Mouse (Mus musculus): ENCODE results near the gene Kcnv2.

Kcnv2 gene

DNA sequence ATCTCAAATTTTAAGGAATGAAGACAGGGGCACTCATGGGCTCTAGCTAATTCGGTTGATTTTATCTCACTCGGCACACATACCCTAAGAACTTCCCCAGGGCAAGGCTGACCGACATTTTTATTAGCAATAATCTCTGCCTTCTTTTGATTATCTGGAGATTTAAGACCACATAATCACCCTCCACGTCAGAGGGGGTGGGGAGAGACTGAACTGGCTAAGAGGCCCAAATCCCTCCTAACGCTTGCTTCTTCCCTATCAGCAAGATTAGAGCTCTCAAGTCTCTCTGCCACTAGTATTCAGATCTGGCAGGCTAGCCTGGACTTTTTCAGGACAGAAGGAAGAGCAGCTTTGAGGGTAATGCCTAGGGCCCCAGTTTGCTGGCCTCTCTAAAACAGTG is at the start of gene Kcnv2:
Gene Kcnv2 (plus strand): TSS at position 308 of the 400 bp plus-strand sequence.
- CTCF ChIA-PET = no interaction called here
- POLR2A ChIA-PET = interaction anchor here in 1 of 4 experiments (1.2 kb wide), 1 partner anchor 108 kb away, joined by 3 read pairs; the partner anchor contains the start of gene Pum3

DNA sequence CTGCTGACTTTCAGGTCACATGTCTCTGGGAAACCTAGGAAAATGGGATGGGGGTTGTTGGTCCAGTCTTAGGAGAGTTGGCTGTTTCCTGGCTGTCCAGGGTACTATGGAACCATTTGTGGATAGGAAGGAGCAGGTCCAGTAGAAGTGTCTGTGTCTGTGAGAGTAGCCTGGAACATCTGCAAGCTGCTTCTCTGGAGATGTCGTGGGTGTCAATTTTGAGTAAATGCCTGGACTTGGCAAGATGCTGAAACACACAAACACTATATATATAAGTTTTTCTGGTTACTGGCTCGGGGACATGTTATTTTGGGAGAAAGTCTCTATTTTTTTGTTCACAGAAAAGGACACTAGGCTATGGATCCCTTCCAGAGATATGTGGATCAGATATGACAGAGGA is 49.0 kb upstream of the Kcnv2 start:
- POLR2A ChIA-PET = no interaction called here
- CTCF ChIA-PET = no interaction called here

DNA sequence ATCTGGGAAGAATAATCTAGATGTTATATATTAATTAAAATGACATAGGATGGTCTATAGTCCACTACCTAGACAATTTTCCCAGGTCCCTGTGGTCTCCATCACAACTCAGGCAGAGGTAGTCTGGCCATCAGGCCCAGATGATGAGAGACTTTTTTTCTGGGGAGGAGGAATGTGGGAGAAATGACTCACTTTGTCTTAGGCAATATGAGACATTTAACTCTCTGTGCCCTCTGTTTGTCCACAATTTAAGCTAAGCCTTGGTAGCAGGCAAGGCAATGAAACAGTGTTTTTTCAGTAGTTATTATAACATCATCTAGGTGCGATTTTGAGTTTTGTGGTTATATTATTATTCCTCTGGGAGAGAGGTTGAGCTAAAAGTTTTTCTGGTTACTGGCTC is 48.0 kb upstream of the Kcnv2 start:
- ChIA-PET POLR2A (no interaction called here), CTCF (no interaction called here)

GRCm38 (mm10) chr19:27279174-27279573 is 43.2 kb upstream of the Kcnv2 start:
- ChIA-PET POLR2A (no interaction called here), CTCF (no interaction called here)

GRCm38 (mm10) chr19:27310039-27310438 is 12.3 kb upstream of the Kcnv2 start:
- CTCF ChIA-PET = interaction anchor here in 1 of 4 experiments (1.5 kb wide), 1 partner anchor 23 kb away, joined by 3 read pairs; no protein-coding TSS in a partner anchor
- POLR2A ChIA-PET = no interaction called here

GRCm38 (mm10) chr19:27311311-27311710 is 11.1 kb upstream of the Kcnv2 start:
- POLR2A ChIA-PET = no interaction called here
- CTCF ChIA-PET = interaction anchor here in 1 of 4 experiments (1.5 kb wide), 1 partner anchor 22 kb away, joined by 3 read pairs; no protein-coding TSS in a partner anchor

DNA sequence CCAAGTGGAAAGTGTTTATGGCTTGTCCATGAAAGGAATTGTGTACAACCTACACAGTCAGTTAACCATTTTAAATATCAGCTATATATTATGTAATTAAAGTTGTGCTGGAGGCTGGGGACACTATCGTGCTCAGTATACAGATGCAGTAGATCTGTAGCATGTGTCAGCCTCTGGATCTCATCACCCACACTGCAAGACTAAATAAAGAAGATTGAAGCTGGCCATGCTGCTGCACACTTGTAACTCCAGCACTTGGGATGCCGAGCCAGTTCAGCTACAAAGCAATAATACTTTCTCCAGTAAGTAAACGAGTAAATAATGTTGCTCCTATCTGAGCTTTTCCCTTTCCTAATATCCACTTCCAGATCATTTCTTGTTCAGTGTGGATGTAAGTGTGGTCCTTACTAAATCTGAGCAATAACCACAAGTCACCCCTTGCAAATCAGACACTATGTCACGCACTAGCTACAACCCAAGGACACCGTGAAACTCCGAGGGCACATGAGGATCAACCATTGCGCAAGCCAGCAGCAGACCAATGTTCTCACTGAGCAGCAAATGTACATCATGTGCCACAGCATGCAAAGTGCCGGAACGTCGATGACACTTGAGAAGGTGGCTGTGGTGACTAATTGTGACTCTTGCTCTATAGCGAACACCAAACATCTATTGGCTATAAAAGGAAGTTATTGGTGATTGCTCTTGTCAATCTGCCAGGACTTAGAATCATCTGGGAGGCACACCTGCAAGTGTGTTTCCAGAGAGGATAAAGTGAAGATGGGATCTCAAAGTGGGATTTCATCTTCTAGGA is 9.9 kb upstream of the Kcnv2 start:
- CTCF ChIA-PET = no interaction called here

DNA sequence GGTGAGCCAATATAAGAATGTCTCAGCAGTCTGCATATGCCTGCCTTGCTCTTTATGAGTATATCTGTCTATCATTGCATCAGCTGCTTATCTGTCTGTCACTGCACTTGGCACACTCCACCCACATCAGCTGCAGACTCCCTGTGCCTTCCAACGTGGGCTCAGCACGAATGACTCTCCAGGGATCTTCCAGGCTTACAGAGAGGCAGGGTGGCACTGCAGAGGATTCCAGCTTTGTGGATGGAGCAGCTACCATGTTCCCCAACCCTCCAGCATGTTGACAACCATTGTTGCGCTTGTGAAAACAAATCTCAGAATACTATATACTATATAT is 9.3 kb upstream of the Kcnv2 start:
- CTCF ChIA-PET = no interaction called here

More for the DNA sequence above, 9.9 kb upstream of the Kcnv2 start:
- POLR2A ChIA-PET = interaction anchor here in 1 of 4 experiments (0.5 kb wide), 1 partner anchor 152 kb away, joined by 3 read pairs; no protein-coding TSS in a partner anchor

DNA sequence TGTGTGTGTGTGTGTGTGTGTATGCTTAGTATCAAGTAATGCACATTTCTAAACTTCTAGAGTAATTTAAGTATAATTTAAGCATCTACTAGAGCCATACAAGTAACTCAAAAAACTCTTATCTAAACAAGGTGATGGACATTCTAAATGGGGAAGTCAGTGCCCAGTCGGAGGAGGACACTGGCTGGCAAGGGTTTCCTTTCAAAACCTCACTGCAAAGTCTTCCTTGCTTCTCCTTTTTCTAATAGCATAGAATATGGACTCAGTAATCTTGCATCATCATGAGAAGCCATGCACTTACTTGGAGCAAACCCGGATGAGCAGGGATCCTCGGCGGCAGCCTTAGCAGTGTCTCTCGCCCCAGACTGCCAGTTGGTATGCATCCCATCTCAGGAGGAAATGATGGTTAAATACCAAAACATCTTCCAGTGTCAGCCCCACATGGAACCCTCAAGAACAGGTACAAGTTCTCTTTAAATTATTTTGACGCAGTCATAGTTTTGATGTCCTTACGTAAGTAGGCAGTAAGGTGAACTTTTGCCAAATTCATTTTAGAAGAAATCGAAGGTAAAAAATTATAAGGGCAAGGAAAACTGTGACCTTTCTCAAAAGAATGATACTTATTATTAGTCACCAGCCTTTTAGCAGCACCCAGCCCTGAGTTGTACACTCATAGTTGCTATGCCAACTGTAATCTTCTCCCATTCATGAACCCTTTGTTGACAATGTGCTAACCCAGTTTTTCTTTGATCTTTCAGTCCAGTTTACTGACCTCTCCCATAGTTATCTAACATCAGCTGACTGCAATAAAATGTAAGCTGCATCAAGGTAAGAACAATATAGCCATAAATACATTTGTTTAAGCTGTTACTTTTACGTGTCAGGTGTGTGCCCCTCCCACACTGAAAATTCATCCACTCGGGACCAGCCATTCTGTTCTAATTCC is 5.8 kb upstream of the Kcnv2 start:
- CTCF ChIA-PET = interaction anchor here in 1 of 4 experiments (0.6 kb wide), 1 partner anchor 58 kb away, joined by 4 read pairs; no protein-coding TSS in a partner anchor
- POLR2A ChIA-PET = no interaction called here

More for the DNA sequence above, 9.3 kb upstream of the Kcnv2 start:
- POLR2A ChIA-PET = no interaction called here

DNA sequence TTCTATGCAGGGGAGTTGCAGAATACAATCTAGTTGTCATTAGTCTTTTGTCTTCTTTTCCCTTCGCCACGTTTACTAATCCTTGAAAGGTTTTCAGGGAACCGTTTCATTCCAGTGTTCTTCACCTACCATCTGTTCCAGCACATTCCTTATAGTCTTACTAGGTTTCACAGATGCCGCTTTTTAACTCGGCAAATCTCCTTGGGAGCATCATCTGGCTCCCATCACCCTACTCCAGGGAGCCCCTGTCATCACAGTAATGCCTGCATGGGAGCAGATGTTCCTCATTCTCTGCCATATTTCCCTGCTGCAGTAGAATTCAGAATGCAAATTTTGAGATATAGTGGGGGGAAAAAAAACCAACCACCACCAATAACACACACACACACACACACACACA is 5.1 kb upstream of the Kcnv2 start:
- ChIA-PET POLR2A (no interaction called here), CTCF (no interaction called here)

DNA sequence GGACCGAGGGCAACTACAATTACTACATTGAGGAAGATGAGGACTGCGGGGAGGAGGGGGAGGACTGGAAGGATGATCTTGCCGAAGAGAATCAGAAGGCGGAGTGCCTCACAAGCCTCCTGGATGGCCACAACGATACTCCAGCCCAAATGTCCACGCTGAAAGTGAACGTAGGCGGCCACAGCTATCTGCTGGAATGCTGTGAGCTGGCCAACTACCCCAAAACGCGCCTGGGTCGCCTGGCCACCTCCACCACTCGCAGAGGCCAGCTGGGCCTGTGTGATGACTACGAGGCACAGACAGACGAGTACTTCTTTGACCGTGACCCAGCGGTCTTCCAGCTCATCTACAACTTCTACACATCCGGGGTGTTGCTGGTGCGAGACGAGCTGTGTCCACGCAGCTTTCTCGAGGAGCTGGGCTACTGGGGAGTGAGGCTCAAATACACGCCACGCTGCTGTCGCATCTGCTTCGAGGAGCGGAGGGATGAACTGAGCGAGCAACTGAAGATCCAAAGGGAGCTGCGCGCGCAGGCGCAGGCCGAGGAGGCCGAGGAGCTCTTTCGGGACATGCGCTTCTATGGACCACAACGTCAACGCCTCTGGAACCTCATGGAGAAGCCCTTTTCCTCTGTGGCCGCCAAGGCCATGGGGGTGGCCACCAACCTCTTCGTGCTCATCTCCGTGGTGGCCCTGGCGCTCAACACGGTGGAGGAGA is 681 bp downstream of the Kcnv2 start:
- ChIA-PET CTCF (no interaction called here), POLR2A (interaction anchor here in 2 of 4 experiments (0.7 to 1.2 kb wide), 2 partner anchors 107 to 504 kb away, joined by 3 read pairs; partner anchors contain the start of gene Pum3 (in 1 of the 2))

DNA sequence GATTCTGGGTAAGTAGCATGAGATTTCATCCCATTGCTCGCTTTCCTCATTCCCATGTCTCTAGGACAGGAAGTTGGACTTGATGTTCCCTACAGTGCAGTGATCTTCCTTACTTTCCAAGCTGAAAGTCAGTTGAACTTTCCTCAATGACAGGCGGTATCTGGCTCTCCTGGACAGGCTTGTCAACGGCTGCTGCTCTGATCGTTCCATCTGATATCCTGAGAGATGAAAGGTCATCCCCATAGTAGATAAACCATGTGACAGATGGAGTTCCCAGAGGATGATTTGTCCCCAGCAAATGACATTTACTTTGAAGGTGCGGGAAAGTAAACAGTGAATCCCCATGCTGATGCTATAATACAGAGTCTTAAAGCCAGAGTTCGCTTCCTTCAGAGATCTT is 3.2 kb downstream of the Kcnv2 start:
- CTCF ChIA-PET = no interaction called here
- POLR2A ChIA-PET = no interaction called here

- ChIA-PET CTCF (no interaction called here), POLR2A (no interaction called here)
Measured at GRCm38 (mm10) chr19:27327569-27327968, 5.2 kb downstream of the Kcnv2 start.

DNA sequence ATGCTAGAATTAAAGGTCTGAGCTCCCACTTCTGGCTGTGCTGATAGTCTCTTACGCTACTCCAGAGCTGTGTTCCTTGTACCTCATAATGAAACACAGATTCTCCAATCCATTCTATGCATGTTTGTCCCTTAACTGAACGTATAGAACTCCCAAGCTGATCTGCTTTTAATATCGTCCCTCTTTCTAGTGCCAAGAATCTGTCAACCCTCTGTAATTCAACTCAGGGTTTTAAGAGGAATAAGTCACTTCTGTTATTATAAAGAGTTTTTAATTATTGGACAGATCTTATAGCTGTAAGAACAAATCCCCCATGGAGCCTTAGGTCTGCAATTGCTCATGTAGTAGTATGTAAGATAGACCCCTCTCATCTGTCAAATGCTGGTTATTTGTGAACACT is 5.8 kb downstream of the Kcnv2 start:
- ChIA-PET CTCF (interaction anchor here in 1 of 4 experiments (0.6 kb wide), 1 partner anchor 28 kb away, joined by 13 read pairs; no protein-coding TSS in a partner anchor), POLR2A (no interaction called here)

- ChIA-PET POLR2A (no interaction called here), CTCF (interaction anchor here in 1 of 4 experiments (0.6 kb wide), 1 partner anchor 27 kb away, joined by 13 read pairs; no protein-coding TSS in a partner anchor)
Measured at GRCm38 (mm10) chr19:27328644-27329043, 6.3 kb downstream of the Kcnv2 start.

DNA sequence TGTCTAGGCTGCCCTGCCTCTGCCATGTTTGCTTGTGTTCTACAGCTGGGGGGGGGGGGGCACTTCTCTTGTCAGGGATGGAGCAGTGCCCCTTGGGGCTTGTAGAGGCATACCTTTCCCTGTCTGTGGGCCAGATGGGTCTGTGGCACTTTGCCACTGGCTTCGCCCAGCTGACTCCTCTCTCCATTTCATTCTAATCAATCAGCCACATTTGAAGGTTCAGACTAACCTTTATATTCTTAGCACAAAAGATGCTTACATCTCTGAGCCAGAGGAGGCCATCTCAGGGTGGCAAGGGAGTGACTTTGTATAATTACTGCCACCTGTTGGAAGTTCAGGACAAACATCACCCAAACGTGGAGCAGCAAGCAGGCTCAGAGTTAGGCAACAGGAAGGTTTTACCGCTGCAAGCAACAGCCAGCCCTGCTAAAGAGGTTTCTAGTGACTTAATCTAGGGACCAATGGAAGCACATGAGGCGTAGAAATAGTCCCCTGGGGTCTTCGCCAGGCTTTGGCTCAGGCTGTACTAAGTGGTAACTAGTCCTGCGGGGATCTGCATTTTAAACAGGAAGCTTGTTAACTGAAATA is 9.9 kb downstream of the Kcnv2 start:
- CTCF ChIA-PET = interaction anchor here in 1 of 4 experiments (0.6 to 0.8 kb wide), 2 partner anchors 9 to 22 kb away, joined by 3 read pairs; no protein-coding TSS in a partner anchor
- POLR2A ChIA-PET = interaction anchor here in 1 of 4 experiments (0.8 kb wide), 1 partner anchor 9 kb away, joined by 11 read pairs; no protein-coding TSS in a partner anchor

- ChIA-PET CTCF (no interaction called here), POLR2A (no interaction called here)
Measured at GRCm38 (mm10) chr19:27336126-27336917, 13.9 kb downstream of the Kcnv2 start.

GRCm38 (mm10) chr19:27346501-27346900 is 24.1 kb downstream of the Kcnv2 start:
- ChIA-PET CTCF (no interaction called here), POLR2A (no interaction called here)

Data from embryonic stem cell, embryonic (primary cell).